Mouse (Mus musculus): ENCODE data around the gene Naxd. TPM values are rescaled to one million over a fixed set of nuclear protein-coding genes. Genes with fewer than 3 reads are reported as not detected.

The Naxd gene
- total and polyA plus RNA-seq, 3 experiments = 54.8 to 72.3 TPM; not detected in 1

DNA sequence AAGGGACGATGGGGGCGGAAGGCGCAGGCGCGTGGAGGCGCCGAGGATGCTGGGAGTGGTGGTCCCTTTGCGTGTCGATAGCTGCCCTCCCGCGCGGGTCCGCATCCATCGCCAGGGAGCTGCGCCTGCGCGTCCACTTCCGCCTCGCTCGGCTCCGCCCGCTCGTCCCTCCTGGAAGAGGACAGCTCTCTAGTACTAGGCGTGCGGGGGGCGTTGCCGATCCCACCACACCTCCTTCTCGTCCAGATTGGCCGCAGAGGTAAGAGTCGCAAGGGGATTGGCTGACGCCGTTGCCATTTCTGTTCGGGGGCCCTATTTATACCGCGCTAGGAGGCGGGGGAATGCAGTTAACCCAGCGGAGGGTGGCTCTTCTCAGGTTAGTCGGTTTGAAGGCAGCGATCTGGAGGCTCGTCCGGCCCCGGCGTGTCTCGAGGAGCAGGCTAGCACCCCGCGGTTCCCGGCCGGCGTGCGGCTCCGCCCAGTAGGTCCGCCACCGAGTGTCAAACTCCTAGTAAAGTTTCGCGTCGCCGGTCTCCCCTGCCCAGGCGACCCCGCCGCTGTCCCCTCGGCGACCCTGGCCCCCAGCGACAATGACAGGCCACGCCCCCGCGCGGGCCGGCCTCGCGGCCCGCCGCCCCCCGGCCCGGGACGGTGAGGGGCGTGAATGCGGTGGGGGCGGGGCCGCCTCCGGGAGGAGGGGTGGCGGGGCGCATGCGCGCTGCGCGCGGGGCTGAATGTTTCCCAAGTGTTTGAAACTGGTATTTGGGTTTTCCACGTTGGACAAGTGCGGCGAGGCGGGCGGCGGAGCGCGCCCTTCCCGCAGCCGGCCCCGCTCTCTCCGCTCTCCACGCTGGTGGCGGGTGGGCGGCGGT is 58.6 kb downstream of the Naxd start:
- H3K79me2 ChIP-seq (ENCODE audit: control insufficient read depth, insufficient read depth, low read length, poor library complexity) = peaks cover 38% of the 10 kb centered on the region
- H3K27me3 ChIP-seq (ENCODE audit: control insufficient read depth in 1 of 2, insufficient read depth in 2 of 2, low read length in 2 of 2) = no peaks in the 10 kb centered on the region
- H3K9ac ChIP-seq (ENCODE audit: control insufficient read depth, low read depth, low read length, poor library complexity, severe bottlenecking) = peak overlapping the region; percentile 94
- TF ChIP-seq ZNF384 (IDR thresholded peaks at IDR 0.05; ENCODE audit: low read depth, low read length) (0 out of 2 replicates have a peak, but pooled peaks have one; percentile 6), NELFE (IDR thresholded peaks at IDR 0.05; ENCODE audit: low read depth, low read length) (peak; percentile 98), MXI1 (IDR thresholded peaks at IDR 0.05; ENCODE audit: low read depth, low read length) (0 out of 2 replicates have a peak, but pooled peaks have one; percentile 38), SMC3 (IDR thresholded peaks at IDR 0.05; ENCODE audit: low read depth, low read length) (no peak), MYB (IDR thresholded peaks at IDR 0.05; ENCODE audit: low read depth, low read length) (no peak), MYC (IDR thresholded peaks at IDR 0.05; ENCODE audit: low read depth, low read length) (no peak; the same call in 1 of the 2 replicates), POLR2AphosphoS2 (IDR thresholded peaks at IDR 0.05; ENCODE audit: low read length) (peak; percentile 96), KAT2A (conservative IDR thresholded peaks at IDR 0.05; ENCODE audit: low read depth, low read length) (no peak; the same call in 1 of the 2 replicates), RCOR1 (IDR thresholded peaks at IDR 0.05; ENCODE audit: low read depth, low read length) (0 out of 2 replicates have a peak, but pooled peaks have one; percentile 29), ETS1 (IDR thresholded peaks at IDR 0.05; ENCODE audit: low read depth, low read length) (peak; percentile 5; the same call in 1 of the 2 replicates), POLR2A (IDR thresholded peaks at IDR 0.05; ENCODE audit: control insufficient read depth in 1 of 2, insufficient read depth in 1 of 2, low read depth in 1 of 2, low read length in 2 of 2, poor library complexity in 1 of 2) (peak; percentile 94 to 99), HCFC1 (IDR thresholded peaks at IDR 0.05; ENCODE audit: low read depth, low read length) (peak; percentile 86), RAD21 (IDR thresholded peaks at IDR 0.05; ENCODE audit: low read depth, low read length) (no peak), ZMIZ1 (IDR thresholded peaks at IDR 0.05; ENCODE audit: low read depth, low read length) (peak; percentile 99), TAL1 (IDR thresholded peaks at IDR 0.05; ENCODE audit: low read length) (no peak), MAX (IDR thresholded peaks at IDR 0.05; ENCODE audit: low read length) (peak; percentile 66), USF1 (IDR thresholded peaks at IDR 0.05; ENCODE audit: low read depth, low read length) (peak; percentile 33; the same call in 1 of the 2 replicates), JUND (IDR thresholded peaks at IDR 0.05; ENCODE audit: low read depth, low read length) (no peak), TBP (IDR thresholded peaks at IDR 0.05; ENCODE audit: low read depth, low read length) (peak; percentile 99), E2F4 (IDR thresholded peaks at IDR 0.05; ENCODE audit: borderline replicate concordance, low read depth, low read length) (no peak), MAZ (IDR thresholded peaks at IDR 0.05; ENCODE audit: low read depth, low read length) (0 out of 2 replicates have a peak, but pooled peaks have one; percentile 33), MEF2A (IDR thresholded peaks at IDR 0.05; ENCODE audit: extremely low read depth, insufficient replicate concordance, low read depth, low read length, poor library complexity, severe bottlenecking) (no peak), GABPA (IDR thresholded peaks at IDR 0.05; ENCODE audit: low read depth, low read length) (no peak), USF2 (IDR thresholded peaks at IDR 0.05; ENCODE audit: borderline replicate concordance in 1 of 2, insufficient read depth in 1 of 2, low read depth in 1 of 2, low read length in 2 of 2) (no peak), NRF1 (IDR thresholded peaks at IDR 0.05; ENCODE audit: insufficient read depth, low read depth, low read length, poor library complexity, severe bottlenecking) (peak; percentile 93), UBTF (IDR thresholded peaks at IDR 0.05; ENCODE audit: borderline replicate concordance, insufficient read depth, low read depth, low read length) (no peak), CHD1 (IDR thresholded peaks at IDR 0.05; ENCODE audit: low read depth, low read length) (no peak), ELF1 (IDR thresholded peaks at IDR 0.05; ENCODE audit: low read depth, low read length) (peak; percentile 93), TCF12 (IDR thresholded peaks at IDR 0.05; ENCODE audit: low read depth, low read length) (peak; percentile 49; the same call in 1 of the 2 replicates), CHD2 (IDR thresholded peaks at IDR 0.05; ENCODE audit: low read length) (peak; percentile 41; the same call in 1 of the 2 replicates), SIN3A (IDR thresholded peaks at IDR 0.05; ENCODE audit: low read length) (peak; percentile 42), EP300 (IDR thresholded peaks at IDR 0.05; ENCODE audit: low read depth in 1 of 2, low read length in 2 of 2) (no peak), GATA1 (IDR thresholded peaks at IDR 0.05; ENCODE audit: low read depth, low read length) (no peak), POLR2AphosphoS5 (IDR thresholded peaks at IDR 0.05; ENCODE audit: borderline replicate concordance, low read depth, low read length) (peak; percentile 91), ZC3H11A (IDR thresholded peaks at IDR 0.05; ENCODE audit: low read depth, low read length) (no peak)
- H3K4me3 ChIP-seq (ENCODE audit: control insufficient read depth in 1 of 2, insufficient read depth in 1 of 2, low read depth in 2 of 2, low read length in 2 of 2) = peak overlapping the region; percentile 58 to 98
- H3K36me3 ChIP-seq (ENCODE audit: control insufficient read depth in 1 of 2, insufficient read depth in 2 of 2, low read length in 2 of 2) = peaks cover 0 to 20% of the 10 kb centered on the region in 2 experiments; a peak in 2 of 4 replicates
- H3K27ac ChIP-seq (ENCODE audit: control insufficient read depth, low read depth, low read length) = peak overlapping the region; percentile 92
- H3K4me1 ChIP-seq (ENCODE audit: control insufficient read depth in 1 of 2, insufficient read depth in 2 of 2, low read length in 2 of 2) = peaks cover 4 to 23% of the 10 kb centered on the region in 2 experiments; a peak in 3 of 4 replicates
- no peaks in the 10 kb centered on the region for H3K9me3 ChIP-seq (replicated peaks; ENCODE audit: insufficient read depth, low read length)
- DNase-seq (ENCODE audit: low read depth, low spot score) = peak; percentile 100

Measured in MEL (cell line).